Mouse (Mus musculus) megakaryocyte, embryonic 14.5 days (primary cell): Measurements from ENCODE around the gene Fam189a1. TPM values are rescaled to one million over a fixed set of nuclear protein-coding genes. Genes with fewer than 3 reads are reported as not detected.
A peak's percentile ranks its signal among the peaks of the same experiment; 100 is the strongest.

Source experiments
- H3K27me3 ChIP-seq: replicated peaks from 2 replicates; pipeline ENCODE3; 2012; ENCODE audit warnings: inconsistent platforms
- H3K36me3 ChIP-seq: replicated peaks from 2 replicates; pipeline ENCODE3; 2012; ENCODE audit warnings: low read length, inconsistent platforms, mixed read lengths
- H3K4me1 ChIP-seq: 2 replicates; pipeline ENCODE4 v1.6.1; 2012; ENCODE audit warnings: inconsistent platforms
- H3K4me3 ChIP-seq: replicated peaks from 2 replicates; pipeline ENCODE3; 2012; ENCODE audit warnings: moderate library complexity, mild to moderate bottlenecking, inconsistent platforms
- H3K9me3 ChIP-seq: 2 replicates; pipeline ENCODE4 v1.6.1; 2012; ENCODE audit warnings: inconsistent platforms
- FLI1 ChIP-seq: IDR thresholded peaks from 2 replicates; pipeline ENCODE4 v1.6.1; 2012; ENCODE audit warnings: low read length, inconsistent platforms, mixed read lengths
- GATA1 ChIP-seq: IDR thresholded peaks from 3 replicates; pipeline ENCODE4 v1.6.1; 2012; ENCODE audit warnings: mixed read lengths, low read length, inconsistent platforms, borderline replicate concordance
- polyA plus RNA-seq: library from polyadenylated mRNA; stranded (reverse); fragments of >175 nt; gene quantifications from 2 replicates; pipeline ENCODE4 v1.2.3, GENCODE M21; 2012; ENCODE audit warnings: low replicate concordance; ENCODE audit not compliant: insufficient read depth

The Fam189a1 gene
- polyA plus RNA-seq, 1 experiment = not detected

- Histone ChIP-seq H3K4me1 (peaks cover 4% of the 10 kb centered on the region; the same call in 1 of the 2 replicates), H3K27me3 (peaks cover 22% of the 10 kb centered on the region), H3K36me3 (no peaks in the 10 kb centered on the region), H3K4me3 (no peak overlapping the region), H3K9me3 (peaks cover under 1% of the 10 kb centered on the region; the same call in 1 of the 2 replicates)
- TF ChIP-seq FLI1 (no peak), GATA1 (no peak)
Observed at GRCm38 (mm10) chr7:65151526-65151925, 4.8 kb downstream of the Fam189a1 start.

- Histone ChIP-seq H3K9me3 (no peaks in the 10 kb centered on the region), H3K36me3 (no peaks in the 10 kb centered on the region), H3K4me3 (no peak overlapping the region), H3K4me1 (no peaks in the 10 kb centered on the region), H3K27me3 (peaks cover 4% of the 10 kb centered on the region)
- no peak for TF ChIP-seq FLI1
- TF ChIP-seq GATA1 = no peak
Observed at GRCm38 (mm10) chr7:65149040-65149439, 7.3 kb downstream of the Fam189a1 start.

GRCm38 (mm10) chr7:65144881-65145280, 11.5 kb downstream of the Fam189a1 start:
- Histone ChIP-seq H3K27me3 (no peaks in the 10 kb centered on the region), H3K36me3 (no peaks in the 10 kb centered on the region), H3K4me1 (no peaks in the 10 kb centered on the region), H3K9me3 (no peaks in the 10 kb centered on the region), H3K4me3 (no peak overlapping the region)
- no peak for TF ChIP-seq GATA1
- TF ChIP-seq FLI1 = no peak

GRCm38 (mm10) chr7:65141907-65142698, 14.3 kb downstream of the Fam189a1 start:
- Histone ChIP-seq H3K4me3 (no peak overlapping the region), H3K27me3 (no peaks in the 10 kb centered on the region), H3K9me3 (no peaks in the 10 kb centered on the region), H3K36me3 (no peaks in the 10 kb centered on the region), H3K4me1 (no peaks in the 10 kb centered on the region)
- no peak for TF ChIP-seq GATA1
- no peak for TF ChIP-seq FLI1

DNA sequence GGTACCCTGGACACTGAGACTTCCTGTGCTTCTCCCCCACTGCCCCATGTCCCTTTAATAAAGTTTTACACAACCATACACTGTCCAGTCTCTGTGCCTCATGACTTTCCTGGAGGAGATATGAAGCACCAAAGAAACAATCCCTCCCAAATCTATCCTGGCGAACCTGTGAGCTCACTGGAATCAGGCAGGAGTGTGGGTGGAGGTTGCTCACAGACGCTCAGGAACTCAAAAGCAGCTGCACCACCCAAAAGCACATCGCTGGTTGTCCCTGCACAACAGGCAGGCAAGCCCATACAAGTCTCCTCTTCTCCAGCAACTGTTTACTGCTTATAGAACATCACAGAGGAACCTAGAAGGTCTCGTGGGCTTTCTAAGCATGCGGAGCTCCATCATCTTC, 15.5 kb downstream of the Fam189a1 start:
- no peaks in the 10 kb centered on the region for H3K27me3 ChIP-seq
- H3K9me3 ChIP-seq = no peaks in the 10 kb centered on the region
- TF ChIP-seq GATA1 (no peak), FLI1 (no peak)
- no peak overlapping the region for H3K4me3 ChIP-seq
- no peaks in the 10 kb centered on the region for H3K36me3 ChIP-seq
- H3K4me1 ChIP-seq = no peaks in the 10 kb centered on the region

DNA sequence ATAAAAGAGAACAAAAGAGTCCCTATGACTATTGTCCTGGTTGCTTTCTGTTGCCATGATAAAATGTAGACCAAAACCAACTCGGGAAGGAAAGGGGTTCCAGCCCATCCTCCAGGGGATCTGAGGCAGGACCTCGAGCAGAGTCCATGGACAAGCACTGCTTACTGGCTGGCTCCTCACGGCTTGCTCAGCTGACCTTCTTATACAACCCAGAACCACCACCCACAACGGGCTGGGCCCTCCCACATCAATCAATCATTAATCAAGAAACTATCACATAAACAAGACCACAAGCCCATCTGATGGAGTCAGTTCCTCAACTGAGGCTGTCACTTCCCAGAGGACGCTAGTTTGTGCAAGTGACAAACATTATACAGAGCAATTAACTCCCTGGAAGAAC, 16.3 kb downstream of the Fam189a1 start:
- TF ChIP-seq GATA1 (no peak), FLI1 (no peak)
- H3K36me3 ChIP-seq = no peaks in the 10 kb centered on the region
- H3K4me1 ChIP-seq = no peaks in the 10 kb centered on the region
- no peaks in the 10 kb centered on the region for H3K27me3 ChIP-seq
- H3K4me3 ChIP-seq = no peak overlapping the region
- no peaks in the 10 kb centered on the region for H3K9me3 ChIP-seq

DNA sequence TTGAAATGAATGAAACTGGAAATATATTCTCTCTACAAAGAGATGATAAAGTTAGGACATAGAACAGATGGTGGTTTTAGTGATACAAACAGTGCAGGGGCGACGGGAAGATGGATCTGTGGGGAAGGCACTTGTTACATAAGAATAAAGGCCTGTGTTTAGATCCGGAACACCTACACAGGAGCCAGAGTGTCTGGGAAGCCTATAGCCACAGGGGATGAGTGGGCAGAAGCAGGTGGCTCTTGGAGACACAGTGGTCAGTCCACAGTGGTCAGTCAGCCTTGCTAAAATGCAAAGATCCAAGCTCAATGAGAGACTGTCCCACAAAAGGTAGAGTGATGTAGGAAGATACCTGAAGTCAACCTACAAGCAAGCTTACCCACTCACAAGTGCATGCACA, 32.6 kb downstream of the Fam189a1 start:
- no peak for TF ChIP-seq FLI1
- no peak for TF ChIP-seq GATA1
- Histone ChIP-seq H3K36me3 (no peaks in the 10 kb centered on the region), H3K27me3 (no peaks in the 10 kb centered on the region), H3K9me3 (peaks cover 18% of the 10 kb centered on the region), H3K4me3 (no peak overlapping the region), H3K4me1 (no peaks in the 10 kb centered on the region)

GRCm38 (mm10) chr7:65116903-65117302, 39.5 kb downstream of the Fam189a1 start:
- TF ChIP-seq FLI1 (no peak), GATA1 (no peak)
- H3K4me3 ChIP-seq = no peak overlapping the region
- no peaks in the 10 kb centered on the region for H3K36me3 ChIP-seq
- no peaks in the 10 kb centered on the region for H3K4me1 ChIP-seq
- no peaks in the 10 kb centered on the region for H3K27me3 ChIP-seq
- peaks cover 8% of the 10 kb centered on the region for H3K9me3 ChIP-seq

GRCm38 (mm10) chr7:65115366-65115765, 41.0 kb downstream of the Fam189a1 start:
- Histone ChIP-seq H3K27me3 (no peaks in the 10 kb centered on the region), H3K9me3 (peaks cover 8% of the 10 kb centered on the region), H3K36me3 (no peaks in the 10 kb centered on the region), H3K4me1 (no peaks in the 10 kb centered on the region), H3K4me3 (no peak overlapping the region)
- TF ChIP-seq FLI1 (no peak), GATA1 (no peak)

DNA sequence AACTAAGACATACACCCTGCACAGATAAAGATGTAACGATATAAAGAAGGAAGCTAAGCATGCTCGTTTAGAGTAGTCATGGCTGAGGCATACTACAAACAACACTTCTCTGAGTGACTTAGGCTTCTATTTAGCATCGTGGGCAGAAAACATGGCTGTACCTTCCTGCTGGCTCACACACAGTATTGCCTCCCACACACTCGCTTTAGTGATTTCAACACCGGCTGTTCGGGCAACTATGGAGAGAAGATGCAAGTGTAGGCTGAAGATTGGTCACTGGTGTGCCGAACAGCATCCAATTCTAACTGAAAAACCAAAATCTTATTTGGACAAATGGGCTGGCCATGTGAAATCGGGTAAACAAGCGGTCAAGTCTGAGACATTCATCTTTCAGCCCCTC, 44.7 kb downstream of the Fam189a1 start:
- no peaks in the 10 kb centered on the region for H3K4me1 ChIP-seq
- no peak overlapping the region for H3K4me3 ChIP-seq
- H3K36me3 ChIP-seq = no peaks in the 10 kb centered on the region
- no peaks in the 10 kb centered on the region for H3K27me3 ChIP-seq
- peaks cover 23% of the 10 kb centered on the region for H3K9me3 ChIP-seq
- TF ChIP-seq GATA1 (no peak), FLI1 (no peak)

DNA sequence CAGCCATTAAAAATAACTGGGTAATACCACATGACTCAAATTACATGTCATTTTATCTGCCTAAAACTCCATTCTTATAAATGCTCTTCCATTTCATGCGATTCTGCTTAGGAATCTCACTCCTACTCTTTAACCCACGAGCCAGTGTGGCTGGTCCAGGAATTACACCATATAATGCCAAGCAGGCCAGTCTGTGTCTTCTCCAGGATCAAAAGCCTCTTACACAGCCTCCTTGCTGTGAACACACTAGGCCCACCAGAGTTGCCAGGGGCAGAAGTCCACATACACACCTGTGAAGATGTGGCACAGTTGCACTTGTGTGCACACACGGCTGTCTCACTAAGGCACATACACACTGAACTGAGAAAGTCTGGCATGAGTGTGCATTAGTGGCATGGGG, 50.8 kb downstream of the Fam189a1 start:
- H3K4me1 ChIP-seq = no peaks in the 10 kb centered on the region
- TF ChIP-seq FLI1 (no peak), GATA1 (no peak)
- H3K4me3 ChIP-seq = peak overlapping the region; percentile 31
- peaks cover 28% of the 10 kb centered on the region for H3K9me3 ChIP-seq
- no peaks in the 10 kb centered on the region for H3K27me3 ChIP-seq
- no peaks in the 10 kb centered on the region for H3K36me3 ChIP-seq
